Mouse (Mus musculus) spleen, adult 2 months (tissue): ENCODE results near the gene Ppp4r3a. TPM values are rescaled to one million over a fixed set of nuclear protein-coding genes. Genes with fewer than 3 reads are reported as not detected.

Experiments
- DNase-seq, 2 experiments: peaks; one replicate each; pipeline versions ENCODE4 v3.0.0 to v3.0.0-alpha.2; 2012 to 2021; ENCODE audit warnings: low spot score in 2 of 2, low read depth in 1 of 2
- H3K27ac ChIP-seq: fragments of 200-500 bp; 2 replicates; pipeline ENCODE4 v1.5.1; 2012; ENCODE audit warnings: low read length, inconsistent platforms; ENCODE audit not compliant: insufficient read depth
- H3K27me3 ChIP-seq: fragments of 200-500 bp; 2 replicates; pipeline ENCODE4 v1.6.1; 2012; ENCODE audit warnings: mild to moderate bottlenecking, moderate library complexity, low read length, inconsistent platforms; ENCODE audit not compliant: control insufficient read depth, insufficient read depth
- H3K36me3 ChIP-seq: fragments of 200-500 bp; 2 replicates; pipeline ENCODE4 v1.6.1; 2012; ENCODE audit warnings: mild to moderate bottlenecking, low read length, inconsistent platforms; ENCODE audit not compliant: control insufficient read depth, insufficient read depth
- H3K4me1 ChIP-seq: fragments of 200-500 bp; 2 replicates; pipeline ENCODE4 v1.6.1; 2011; ENCODE audit warnings: inconsistent platforms; ENCODE audit not compliant: control insufficient read depth, insufficient read depth, insufficient read length
- H3K4me3 ChIP-seq: fragments of 200-500 bp; 2 replicates; pipeline ENCODE4 v1.5.1; 2011; ENCODE audit warnings: mild to moderate bottlenecking, inconsistent platforms; ENCODE audit not compliant: insufficient read depth, insufficient read length; ENCODE audit errors: extremely low read depth
- CTCF ChIP-seq: fragments of 200-500 bp; IDR thresholded peaks from 2 replicates; pipeline ENCODE4 v1.5.1; 2011; ENCODE audit warnings: mild to moderate bottlenecking, inconsistent platforms; ENCODE audit not compliant: insufficient read depth, insufficient read length, insufficient replicate concordance; ENCODE audit errors: extremely low read depth
- POLR2A ChIP-seq: fragments of 200-500 bp; IDR thresholded peaks from 2 replicates; pipeline ENCODE4 v1.6.1; 2011; ENCODE audit warnings: low read depth, low read length, inconsistent platforms
- WGBS: fragments of 180-500 bp; shearing (Covaris S2); methylation state at CpG from one replicate; pipeline ENCODE4 v1.1.7; 2018; 5-methylcytosine and 5-hydroxymethylcytosine counted together
- polyA plus RNA-seq: library from polyadenylated mRNA; depleted of rRNA; stranded (reverse); fragments of >200 nt; gene quantifications from 2 replicates; pipeline ENCODE4 v1.2.3, GENCODE M21; 2012; rRNA removed

The Ppp4r3a gene
- polyA plus RNA-seq, 1 experiment: 10.9 TPM

GRCm38 (mm10) chr12:100992505-100992904, 91.0 kb downstream of the Ppp4r3a start:
- Histone ChIP-seq H3K4me1 (peaks cover 54% of the 10 kb centered on the region), H3K27ac (no peak overlapping the region), H3K4me3 (no peak overlapping the region), H3K27me3 (no peaks in the 10 kb centered on the region), H3K36me3 (no peaks in the 10 kb centered on the region)
- TF ChIP-seq CTCF (no peak), POLR2A (no peak)
- 70% methylated on average over 7 of the region's 7 CpGs for WGBS
- DNase-seq: no peak

GRCm38 (mm10) chr12:100991119-100991518, 92.4 kb downstream of the Ppp4r3a start:
- TF ChIP-seq CTCF (no peak), POLR2A (no peak)
- no peaks in the 10 kb centered on the region for H3K36me3 ChIP-seq
- H3K4me3 ChIP-seq: no peak overlapping the region
- H3K4me1 ChIP-seq: peaks cover 42% of the 10 kb centered on the region
- H3K27me3 ChIP-seq: no peaks in the 10 kb centered on the region
- no peak for DNase-seq
- WGBS: 80% methylated on average over 3 of the region's 3 CpGs
- H3K27ac ChIP-seq: no peak overlapping the region

GRCm38 (mm10) chr12:100990291-100990690, 93.2 kb downstream of the Ppp4r3a start:
- H3K4me1 ChIP-seq: peaks cover 34% of the 10 kb centered on the region
- no peak for TF ChIP-seq CTCF
- no peak for TF ChIP-seq POLR2A
- no peaks in the 10 kb centered on the region for H3K27me3 ChIP-seq
- DNase-seq: no peak
- no peak overlapping the region for H3K4me3 ChIP-seq
- no peak overlapping the region for H3K27ac ChIP-seq
- WGBS: 93% methylated on average over 12 of the region's 12 CpGs
- no peaks in the 10 kb centered on the region for H3K36me3 ChIP-seq

DNA sequence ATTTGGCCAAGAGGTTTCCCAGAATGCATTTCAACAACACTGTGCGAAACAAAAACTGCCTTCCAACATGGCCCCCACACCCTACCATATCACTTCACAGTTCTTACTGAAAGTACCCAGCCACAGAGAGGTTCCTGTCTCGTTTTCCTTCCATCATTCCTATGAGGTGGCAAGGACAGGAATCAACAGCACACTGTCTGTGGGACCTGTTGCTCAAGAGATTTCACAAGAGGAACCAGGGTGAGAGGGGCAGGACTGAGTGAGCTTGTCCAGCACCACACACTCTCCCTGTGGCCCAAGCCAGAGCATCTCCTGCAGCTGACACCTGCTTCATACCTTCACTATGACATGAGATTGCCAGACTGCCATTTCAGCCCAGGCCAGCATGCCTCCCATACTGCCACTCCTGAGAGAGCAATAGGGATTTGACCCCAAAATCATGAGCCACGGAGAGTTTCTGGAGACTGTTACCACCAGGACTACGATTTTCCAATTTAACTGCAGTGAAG, 93.7 kb downstream of the Ppp4r3a start:
- H3K4me1 ChIP-seq: peaks cover 33% of the 10 kb centered on the region
- no peaks in the 10 kb centered on the region for H3K27me3 ChIP-seq
- TF ChIP-seq POLR2A (no peak), CTCF (no peak)
- 84% methylated on average over 4 of the region's 4 CpGs for WGBS
- no peaks in the 10 kb centered on the region for H3K36me3 ChIP-seq
- DNase-seq: no peak
- H3K4me3 ChIP-seq: no peak overlapping the region
- H3K27ac ChIP-seq: no peak overlapping the region

Other genes starting within 250 kb of the Ppp4r3a start
- gene Gpr68, start 175.5 kb downstream of the Ppp4r3a start, polyA plus RNA-seq: 14.0 and 18.2 TPM in 2 replicates
- 48.3 and 51.8 TPM in 2 replicates for gene Ccdc88c, start 54.6 kb downstream of the Ppp4r3a start, polyA plus RNA-seq